In genomic region chr17:21679273-21680018, GRCm38 (mm10) we compare ENCODE assay signal across 8 mouse cellular contexts. TPM values are rescaled to one million over a fixed set of nuclear protein-coding genes. Genes with fewer than 3 reads are reported as not detected.
DNase-seq lines count a peak whose midpoint lies in the region; ATAC-seq and TF ChIP-seq lines count a peak whose summit lies in the region.

No protein-coding gene starts in this region.

- H3K9me3 ChIP-seq in G1E (replicated peaks), result no peaks in the 10 kb centered on the region
- H3K9me3 ChIP-seq in forebrain, embryonic 16.5 days (ENCODE audit: control insufficient read depth, low read length), result no peaks in the 10 kb centered on the region
- H3K9me3 ChIP-seq in lung, embryonic 14.5 days (ENCODE audit: low read depth, low read length), result no peaks in the 10 kb centered on the region

- no peak for TF ChIP-seq POLR2A in olfactory bulb, adult 2 months (IDR thresholded peaks at IDR 0.05; ENCODE audit: insufficient read depth, low read depth, low read length)
- 0 out of 2 replicates have a peak, but pooled peaks have one; percentile 24 for TF ChIP-seq POLR2A in thymus, adult 2 months (IDR thresholded peaks at IDR 0.05; ENCODE audit: control insufficient read depth, extremely low read depth, insufficient read depth, low read length, poor library complexity)

- H3K27ac ChIP-seq in forebrain, embryonic 16.5 days (ENCODE audit: low read length), result peak overlapping the region; percentile 65
- H3K27ac ChIP-seq in layer of hippocampus, adult 2 months, result peak overlapping the region; percentile 83
- peak overlapping the region; percentile 44 for H3K27ac ChIP-seq in lung, embryonic 14.5 days (ENCODE audit: low read depth)
- H3K27ac ChIP-seq in olfactory bulb, adult 2 months (ENCODE audit: insufficient read depth, low read depth, low read length), result peak overlapping the region; percentile 52
- peak overlapping the region; percentile 92 for H3K27ac ChIP-seq in thymus, adult 2 months (ENCODE audit: control insufficient read depth, insufficient read depth, low read length)

- DNase-seq in G1E (ENCODE audit: low spot score), result peak; percentile 66
- peak; percentile 71 to 84 for DNase-seq in cerebellum, adult 18-20 months
- peak; percentile 80 to 86 for DNase-seq in heart, postnatal 36 days
- peak; percentile 67 to 85 for DNase-seq in layer of hippocampus, adult 2 months (ENCODE audit: low spot score in 2 of 2)
- peak; percentile 89 for DNase-seq in lung, embryonic 14.5 days
- peak; percentile 93 for DNase-seq in thymus, adult 2 months

- peaks cover 10% of the 10 kb centered on the region for H3K4me1 ChIP-seq in G1E (ENCODE audit: insufficient read depth, low read depth, low read length)
- H3K4me1 ChIP-seq in forebrain, embryonic 16.5 days (replicated peaks; ENCODE audit: control insufficient read depth, insufficient read depth, low read length), result no peaks in the 10 kb centered on the region; the same call in 1 of the 2 replicates
- H3K4me1 ChIP-seq in lung, embryonic 14.5 days (ENCODE audit: insufficient read depth), result no peaks in the 10 kb centered on the region
- no peaks in the 10 kb centered on the region for H3K4me1 ChIP-seq in olfactory bulb, adult 2 months (ENCODE audit: control insufficient read depth, insufficient read depth, low read length)
- peaks cover 3% of the 10 kb centered on the region for H3K4me1 ChIP-seq in thymus, adult 2 months (replicated peaks; ENCODE audit: control insufficient read depth, insufficient read depth, low read length)

- H3K4me2 ChIP-seq in forebrain, embryonic 16.5 days (ENCODE audit: low read length), result peak overlapping the region; percentile 63
- H3K4me2 ChIP-seq in lung, embryonic 14.5 days, result peak overlapping the region; percentile 52

- WGBS in forebrain, embryonic 16.5 days, result 4% methylated on average over 9 of the region's 9 CpGs
- 2% methylated on average over 9 of the region's 9 CpGs for WGBS in lung, embryonic 14.5 days
- WGBS in olfactory bulb, adult 2 months, result 2% methylated on average over 9 of the region's 9 CpGs
- under 1% methylated on average over 9 of the region's 9 CpGs for WGBS in thymus, adult 2 months

- H3K9ac ChIP-seq in forebrain, embryonic 16.5 days (replicated peaks; ENCODE audit: low read depth, low read length), result peak overlapping the region; percentile 52
- H3K9ac ChIP-seq in lung, embryonic 14.5 days, result peak overlapping the region; percentile 36

- peak overlapping the region; percentile 72 for H3K4me3 ChIP-seq in G1E (ENCODE audit: low read depth, low read length)
- peak overlapping the region; percentile 51 for H3K4me3 ChIP-seq in forebrain, embryonic 16.5 days (replicated peaks; ENCODE audit: low read length)
- H3K4me3 ChIP-seq in layer of hippocampus, adult 2 months, result peak overlapping the region; percentile 72
- peak overlapping the region; percentile 44 for H3K4me3 ChIP-seq in lung, embryonic 14.5 days (ENCODE audit: low read depth, low read length)
- peak overlapping the region; percentile 62 for H3K4me3 ChIP-seq in olfactory bulb, adult 2 months (ENCODE audit: insufficient read depth, low read depth, low read length)
- peak overlapping the region; percentile 84 for H3K4me3 ChIP-seq in thymus, adult 2 months (ENCODE audit: control insufficient read depth, insufficient read depth, low read length)

- intact Hi-C loops in heart, postnatal 36 days (cut with DNase I), result no loop called here

- peak; percentile 99 for ATAC-seq in G1E (ENCODE audit: extremely low read depth, insufficient number of reproducible peaks, low FRiP score, poor library complexity, severe bottlenecking)
- peak; percentile 98 for ATAC-seq in forebrain, embryonic 16.5 days
- peak; percentile 100 for ATAC-seq in lung, embryonic 14.5 days (ENCODE audit: insufficient read depth)

- TF ChIP-seq CTCF in G1E (IDR thresholded peaks at IDR 0.05; ENCODE audit: low read depth, low read length), result peak; percentile 61
- peak; percentile 83 for TF ChIP-seq CTCF in layer of hippocampus, adult 2 months (conservative IDR thresholded peaks at IDR 0.05)
- TF ChIP-seq CTCF in lung, embryonic 14.5 days (IDR thresholded peaks at IDR 0.05; ENCODE audit: low read depth), result peak; percentile 66
- no peak for TF ChIP-seq CTCF in olfactory bulb, adult 2 months (IDR thresholded peaks at IDR 0.05; ENCODE audit: insufficient read depth, low read depth, low read length)
- peak; percentile 31; the same call in 1 of the 2 replicates for TF ChIP-seq CTCF in thymus, adult 2 months (IDR thresholded peaks at IDR 0.05; ENCODE audit: borderline replicate concordance, control insufficient read depth, extremely low read depth, insufficient read depth, low read length, poor library complexity)

- H3K36me3 ChIP-seq in G1E (replicated peaks), result peaks cover 2% of the 10 kb centered on the region
- no peaks in the 10 kb centered on the region for H3K36me3 ChIP-seq in forebrain, embryonic 16.5 days (ENCODE audit: control insufficient read depth, insufficient read depth)
- no peaks in the 10 kb centered on the region for H3K36me3 ChIP-seq in lung, embryonic 14.5 days (ENCODE audit: insufficient read depth)
- H3K36me3 ChIP-seq in thymus, adult 2 months (ENCODE audit: control insufficient read depth, insufficient read depth, low read length), result no peaks in the 10 kb centered on the region

- H3K27me3 ChIP-seq in G1E (ENCODE audit: insufficient read depth, low read length), result no peaks in the 10 kb centered on the region
- H3K27me3 ChIP-seq in forebrain, embryonic 16.5 days (replicated peaks; ENCODE audit: control insufficient read depth, insufficient read depth, low read length), result no peaks in the 10 kb centered on the region
- no peaks in the 10 kb centered on the region for H3K27me3 ChIP-seq in lung, embryonic 14.5 days (ENCODE audit: insufficient read depth, low read length)
- no peaks in the 10 kb centered on the region for H3K27me3 ChIP-seq in thymus, adult 2 months (ENCODE audit: control insufficient read depth, insufficient read depth, low read length)

RNA-seq across cellular contexts. Expression of gene Gm10226, which starts 12.2 kb away (rescaled TPM):
- total RNA-seq in G1E (2014; fragmentation: Nextera tagmentation) (12.7 TPM in 1 of 2 replicates, not detected in the other), G1E (2017) (17.8 and 19.5 TPM in 2 replicates)
- polyA plus RNA-seq in G1E (2012), result not detected in 2 replicates
- polyA plus RNA-seq in forebrain, embryonic 16.5 days (2015; fragmentation: Nextera tagmentation; extraction: Ambion mirVana), result 17.1 and 23.5 TPM in 2 replicates
- total RNA-seq in heart, postnatal 36 days (2021), result 1 to 10 TPM in 1 of 2 experiments, not detected in 1; 2.9 TPM
- total RNA-seq in layer of hippocampus, adult 2 months (2021), result 1 to 10 TPM; 3.5 to 5.6 TPM
- 4.6 and 5.0 TPM in 2 replicates for polyA plus RNA-seq in lung, embryonic 14.5 days (2014; fragmentation: Nextera tagmentation; extraction: Ambion mirVana)
- not detected in 2 replicates for polyA plus RNA-seq in olfactory bulb, adult 2 months (2012; ENCODE audit: insufficient read depth, insufficient read length, low replicate concordance, missing spikeins)
- not detected in 2 replicates for polyA plus RNA-seq in thymus, adult 2 months (2012; rRNA removed)

RNA-seq across cellular contexts. Expression of gene Zfp760, which starts 28.1 kb away (rescaled TPM):
- total RNA-seq in G1E (2014; fragmentation: Nextera tagmentation) (21.4 and 24.0 TPM in 2 replicates), G1E (2017) (14.1 and 14.5 TPM in 2 replicates)
- polyA plus RNA-seq in G1E (2012), result 1.0 and 1.2 TPM in 2 replicates
- 19.4 and 21.5 TPM in 2 replicates for polyA plus RNA-seq in forebrain, embryonic 16.5 days (2015; fragmentation: Nextera tagmentation; extraction: Ambion mirVana)
- 1 to 10 TPM; 2.1 TPM for total RNA-seq in heart, postnatal 36 days (2021)
- total RNA-seq in layer of hippocampus, adult 2 months (2021), result 1 to 10 TPM; 8.2 to 8.6 TPM
- 15.3 and 16.8 TPM in 2 replicates for polyA plus RNA-seq in lung, embryonic 14.5 days (2014; fragmentation: Nextera tagmentation; extraction: Ambion mirVana)
- polyA plus RNA-seq in olfactory bulb, adult 2 months (2012; ENCODE audit: insufficient read depth, insufficient read length, low replicate concordance, missing spikeins), result not detected in 2 replicates
- 0.61 and 0.78 TPM in 2 replicates for polyA plus RNA-seq in thymus, adult 2 months (2012; rRNA removed)

RNA-seq across cellular contexts. Expression of gene Zfp983, which starts 29.0 kb away (rescaled TPM):
- total RNA-seq in G1E (2014; fragmentation: Nextera tagmentation) (14.8 and 19.3 TPM in 2 replicates), G1E (2017) (6.0 and 6.7 TPM in 2 replicates)
- 0.17 and 0.18 TPM in 2 replicates for polyA plus RNA-seq in G1E (2012)
- 13.4 and 14.1 TPM in 2 replicates for polyA plus RNA-seq in forebrain, embryonic 16.5 days (2015; fragmentation: Nextera tagmentation; extraction: Ambion mirVana)
- total RNA-seq in heart, postnatal 36 days (2021), result 1 to 10 TPM; 2.1 to 2.4 TPM
- 10 to 100 TPM; 11.1 to 11.3 TPM for total RNA-seq in layer of hippocampus, adult 2 months (2021)
- 2.9 and 4.3 TPM in 2 replicates for polyA plus RNA-seq in lung, embryonic 14.5 days (2014; fragmentation: Nextera tagmentation; extraction: Ambion mirVana)
- not detected in 2 replicates for polyA plus RNA-seq in olfactory bulb, adult 2 months (2012; ENCODE audit: insufficient read depth, insufficient read length, low replicate concordance, missing spikeins)
- polyA plus RNA-seq in thymus, adult 2 months (2012; rRNA removed), result 1.0 and 1.6 TPM in 2 replicates

RNA-seq across cellular contexts. Expression of gene Zfp229, which starts 51.1 kb away (rescaled TPM):
- 7.6 and 8.3 TPM in 2 replicates for total RNA-seq in G1E (2014; fragmentation: Nextera tagmentation)
- 6.0 and 6.2 TPM in 2 replicates for total RNA-seq in G1E (2017)
- polyA plus RNA-seq in G1E (2012), result 2.4 and 2.6 TPM in 2 replicates
- polyA plus RNA-seq in forebrain, embryonic 16.5 days (2015; fragmentation: Nextera tagmentation; extraction: Ambion mirVana), result 10.5 and 11.1 TPM in 2 replicates
- 1 to 10 TPM; 5.7 to 7.4 TPM for total RNA-seq in heart, postnatal 36 days (2021)
- total RNA-seq in layer of hippocampus, adult 2 months (2021), result 1 to 10 TPM; 4.5 to 6.6 TPM
- 7.2 TPM in 2 replicates for polyA plus RNA-seq in lung, embryonic 14.5 days (2014; fragmentation: Nextera tagmentation; extraction: Ambion mirVana)
- polyA plus RNA-seq in olfactory bulb, adult 2 months (2012; ENCODE audit: insufficient read depth, insufficient read length, low replicate concordance, missing spikeins), result not detected in 2 replicates
- 1.2 and 1.4 TPM in 2 replicates for polyA plus RNA-seq in thymus, adult 2 months (2012; rRNA removed)

Comparison
In these comparisons a context has a peak if more than half of its experiments do, and no peak if none do; other contexts are left out.
1. Peak in every context shown above with its lines: DNase-seq, ATAC-seq, H3K4me3 ChIP-seq and H3K27ac ChIP-seq.